Mouse (Mus musculus) hindbrain, embryonic 13.5 days (tissue): ENCODE results near the gene Trdmt1. TPM values are rescaled to one million over a fixed set of nuclear protein-coding genes. Genes with fewer than 3 reads are reported as not detected.

Experiments used
- ATAC-seq: fragments of 200-750 bp; cut with Nextera tagmentation; 2 replicates; pipeline ENCODE4 v1.8.0; 2017; ENCODE audit warnings: moderate TSS enrichment; ENCODE audit not compliant: low FRiP score
- H3K27ac ChIP-seq: fragments of 300-500 bp; sonication (generic); 2 replicates; pipeline ENCODE4 v1.5.1; 2015; ENCODE audit warnings: inconsistent platforms, mild to moderate bottlenecking, moderate library complexity
- H3K27me3 ChIP-seq: fragments of 300-500 bp; sonication (generic); 2 replicates; pipeline ENCODE4 v1.6.1; 2015; ENCODE audit warnings: mild to moderate bottlenecking, inconsistent platforms
- H3K36me3 ChIP-seq: fragments of 300-500 bp; sonication (generic); 2 replicates; pipeline ENCODE4 v1.6.1; 2015; ENCODE audit warnings: mild to moderate bottlenecking, inconsistent platforms
- H3K4me1 ChIP-seq: fragments of 300-500 bp; sonication (generic); replicated peaks from 2 replicates; pipeline ENCODE4 v1.6.1; 2015; ENCODE audit warnings: inconsistent platforms
- H3K4me2 ChIP-seq: fragments of 300-500 bp; sonication (generic); 2 replicates; pipeline ENCODE4 v1.6.1; 2015; ENCODE audit warnings: inconsistent platforms, mild to moderate bottlenecking, moderate library complexity
- H3K4me3 ChIP-seq: fragments of 300-500 bp; sonication (generic); 2 replicates; pipeline ENCODE4 v1.5.1; 2015; ENCODE audit warnings: mild to moderate bottlenecking, inconsistent platforms
- H3K9ac ChIP-seq: fragments of 300-500 bp; sonication (generic); 2 replicates; pipeline ENCODE4 v1.6.1; 2015; ENCODE audit warnings: mild to moderate bottlenecking, inconsistent platforms
- H3K9me3 ChIP-seq: fragments of 300-500 bp; sonication (generic); 2 replicates; pipeline ENCODE4 v1.6.1; 2016; ENCODE audit warnings: inconsistent platforms
- WGBS: fragments of 180-500 bp; shearing (Covaris S2); methylation state at CpG from one replicate; pipeline ENCODE4 v1.1.7; 2015; 5-methylcytosine and 5-hydroxymethylcytosine counted together
- polyA plus RNA-seq: library from polyadenylated mRNA; unstranded; fragments of >200 nt; fragmentation: Nextera tagmentation; extraction: Ambion mirVana; gene quantifications from 2 replicates; pipeline ENCODE4 v1.2.1, GENCODE M21; 2015

Trdmt1 gene
- polyA plus RNA-seq, 1 experiment from 2014 or later, result 7.8 TPM

DNA sequence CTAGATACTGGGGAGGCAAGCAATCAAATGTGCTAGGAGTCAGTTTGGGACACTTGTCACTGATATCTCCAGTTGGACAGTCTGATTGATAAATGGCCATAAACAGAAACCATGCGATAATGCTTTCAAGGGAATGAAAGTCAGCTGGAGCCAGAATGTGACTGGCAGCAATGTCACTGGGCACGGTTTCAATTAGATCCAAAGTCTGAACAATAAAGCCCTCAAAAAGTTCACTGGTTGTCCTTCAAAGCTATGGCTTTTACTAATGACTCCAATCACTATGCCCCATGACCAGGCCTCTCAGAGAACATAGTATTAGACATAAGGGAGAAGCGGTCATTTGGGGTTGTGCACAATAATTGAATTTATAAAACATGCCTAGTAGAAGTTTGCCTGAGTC is 59.9 kb downstream of the Trdmt1 start:
- Histone ChIP-seq H3K4me1 (no peaks in the 10 kb centered on the region), H3K36me3 (no peaks in the 10 kb centered on the region), H3K9ac (no peak overlapping the region), H3K4me3 (no peak overlapping the region), H3K4me2 (no peak overlapping the region), H3K27me3 (no peaks in the 10 kb centered on the region), H3K27ac (no peak overlapping the region), H3K9me3 (no peaks in the 10 kb centered on the region)
- 81% methylated on average over 3 of the region's 3 CpGs for WGBS
- ATAC-seq, result no peak

DNA sequence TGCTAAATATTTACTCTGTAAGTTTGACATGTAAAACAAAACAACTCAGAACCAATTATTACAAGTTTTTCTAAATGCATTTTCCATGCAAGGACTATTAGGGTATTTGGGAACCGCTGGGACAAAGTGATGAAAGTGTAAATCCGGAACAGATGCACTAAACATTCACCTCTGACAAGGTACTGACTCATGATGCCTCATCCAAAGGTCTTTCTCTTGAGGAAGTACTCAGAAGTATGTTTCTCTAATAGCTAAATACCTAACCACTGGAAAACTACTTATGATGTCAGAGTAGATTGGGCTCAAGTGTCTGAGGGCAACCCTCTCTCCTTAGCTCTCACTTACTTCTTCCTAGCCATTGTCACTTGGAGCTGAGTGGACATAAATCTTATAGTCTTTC is 63.7 kb downstream of the Trdmt1 start:
- 85% methylated on average over 2 of the region's 2 CpGs for WGBS
- Histone ChIP-seq H3K36me3 (no peaks in the 10 kb centered on the region), H3K9ac (no peak overlapping the region), H3K4me1 (no peaks in the 10 kb centered on the region), H3K4me3 (no peak overlapping the region), H3K27ac (no peak overlapping the region), H3K9me3 (no peaks in the 10 kb centered on the region), H3K27me3 (no peaks in the 10 kb centered on the region), H3K4me2 (no peak overlapping the region)
- no peak for ATAC-seq

- Histone ChIP-seq H3K9ac (no peak overlapping the region), H3K36me3 (no peaks in the 10 kb centered on the region), H3K27ac (no peak overlapping the region), H3K4me1 (no peaks in the 10 kb centered on the region), H3K4me3 (no peak overlapping the region), H3K4me2 (no peak overlapping the region), H3K9me3 (no peaks in the 10 kb centered on the region), H3K27me3 (no peaks in the 10 kb centered on the region)
- ATAC-seq, result no peak
- 87% methylated on average over 7 of the region's 7 CpGs for WGBS
Measured at GRCm38 (mm10) chr2:13479165-13479564, 65.3 kb downstream of the Trdmt1 start.

GRCm38 (mm10) chr2:13470108-13470507 is 74.4 kb downstream of the Trdmt1 start:
- 95% methylated on average over 3 of the region's 3 CpGs for WGBS
- Histone ChIP-seq H3K4me3 (no peak overlapping the region), H3K4me2 (no peak overlapping the region), H3K9me3 (no peaks in the 10 kb centered on the region), H3K27me3 (no peaks in the 10 kb centered on the region), H3K36me3 (no peaks in the 10 kb centered on the region), H3K27ac (no peak overlapping the region), H3K4me1 (no peaks in the 10 kb centered on the region), H3K9ac (no peak overlapping the region)
- ATAC-seq, result no peak

DNA sequence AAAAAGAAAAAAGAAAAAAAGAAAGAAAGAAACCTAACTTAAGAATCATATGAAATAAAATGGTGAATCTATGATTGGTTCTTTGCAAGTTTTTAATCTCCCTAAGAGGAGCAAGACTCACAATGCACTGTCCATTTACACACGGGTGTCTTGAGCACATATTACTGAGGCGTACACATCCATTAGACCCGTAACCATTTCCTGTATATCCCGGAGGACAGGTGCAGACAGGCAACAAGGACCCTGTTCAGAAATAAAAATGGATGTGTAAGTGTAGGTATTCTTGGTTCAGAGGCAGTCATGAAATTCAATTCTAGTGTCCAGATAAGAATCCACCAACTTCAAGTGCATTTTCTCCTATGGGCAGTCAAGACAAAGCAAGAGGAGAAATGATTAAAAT is 74.8 kb downstream of the Trdmt1 start:
- H3K27ac ChIP-seq, result no peak overlapping the region
- no peak overlapping the region for H3K4me3 ChIP-seq
- no peaks in the 10 kb centered on the region for H3K27me3 ChIP-seq
- no peaks in the 10 kb centered on the region for H3K4me1 ChIP-seq
- H3K9me3 ChIP-seq, result no peaks in the 10 kb centered on the region
- ATAC-seq, result no peak
- 85% methylated on average over 4 of the region's 4 CpGs for WGBS
- H3K36me3 ChIP-seq, result no peaks in the 10 kb centered on the region
- no peak overlapping the region for H3K9ac ChIP-seq
- no peak overlapping the region for H3K4me2 ChIP-seq

DNA sequence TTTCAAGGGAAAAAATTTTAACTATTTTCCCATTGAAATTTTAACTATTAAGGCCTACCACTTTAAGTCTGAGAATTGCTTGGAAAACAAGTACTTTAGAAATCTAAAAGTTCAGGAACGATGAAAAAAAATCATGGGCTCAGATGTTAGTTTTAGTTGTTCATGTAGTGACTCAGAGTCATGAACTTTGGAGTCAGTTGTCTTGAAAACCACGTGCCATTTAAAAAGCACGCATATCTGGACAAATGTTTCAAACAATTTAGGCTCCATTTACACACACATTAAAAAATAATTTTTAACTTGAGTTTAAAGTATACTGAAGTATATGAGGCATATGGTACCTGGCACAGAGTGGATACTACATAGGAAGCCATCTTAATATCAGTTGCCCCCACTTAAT is 77.8 kb downstream of the Trdmt1 start:
- H3K36me3 ChIP-seq, result no peaks in the 10 kb centered on the region
- WGBS, result 93% methylated on average over 3 of the region's 3 CpGs
- no peaks in the 10 kb centered on the region for H3K27me3 ChIP-seq
- ATAC-seq, result no peak
- H3K4me2 ChIP-seq, result no peak overlapping the region
- H3K9ac ChIP-seq, result no peak overlapping the region
- H3K4me1 ChIP-seq, result no peaks in the 10 kb centered on the region
- no peak overlapping the region for H3K4me3 ChIP-seq
- no peaks in the 10 kb centered on the region for H3K9me3 ChIP-seq
- no peak overlapping the region for H3K27ac ChIP-seq

Other genes starting within 250 kb of the Trdmt1 start
- gene Cubn, start 52.9 kb downstream of the Trdmt1 start, polyA plus RNA-seq, result 0.19 and 0.22 TPM in 2 replicates
- gene Vim, start 29.3 kb upstream of the Trdmt1 start, polyA plus RNA-seq, result 727 and 758 TPM in 2 replicates
- gene St8sia6, start 249.4 kb upstream of the Trdmt1 start, polyA plus RNA-seq, result 0.90 and 1.5 TPM in 2 replicates